Mouse (Mus musculus): ENCODE measurements at regions not wholly inside any gene's neighbourhood (a gene's known extent, or its start where the extent isn't known, plus 50 kb on each side); places are given as distances from the start of the nearest gene placed in this dataset.

DNA sequence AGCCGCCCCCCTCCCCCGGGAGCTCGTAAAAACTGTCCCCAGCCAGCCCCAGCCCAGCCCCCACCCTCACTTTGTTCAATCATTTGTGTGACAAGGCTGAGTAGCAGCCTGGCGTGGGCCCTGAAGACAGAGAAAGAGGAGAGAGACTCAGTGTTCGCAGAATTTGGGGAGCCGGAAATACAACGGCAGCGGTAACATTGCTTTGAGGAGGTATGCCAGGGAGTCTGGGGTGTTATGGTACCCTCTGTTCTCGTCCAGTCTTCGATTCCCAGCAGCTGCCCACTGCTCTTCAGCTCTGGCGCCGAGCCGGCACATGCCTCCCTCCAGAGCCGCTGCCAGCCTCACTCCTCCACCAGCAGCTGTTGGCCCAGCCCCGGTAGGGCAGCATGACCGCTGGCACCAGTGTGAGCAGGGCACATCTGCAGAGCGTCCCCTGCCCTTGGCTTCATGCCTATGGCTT is 156.2 kb upstream of the Cdyl start:
- DNase-seq (no peak), ATAC-seq (no peak)
- no peaks in the 10 kb centered on the region for H3K4me1 ChIP-seq (ENCODE audit: insufficient read depth)
- H3K4me2 ChIP-seq (ENCODE audit: low read depth, low read length) = no peak overlapping the region
- no peak overlapping the region for H3K4me3 ChIP-seq (ENCODE audit: low read depth, low read length)
- no peaks in the 10 kb centered on the region for H3K9me3 ChIP-seq (ENCODE audit: low read length)
- no peak overlapping the region for H3K27ac ChIP-seq (ENCODE audit: low read depth)
- TF ChIP-seq CTCF (IDR thresholded peaks at IDR 0.05; ENCODE audit: low read depth) (no peak), EP300 (IDR thresholded peaks at IDR 0.05; ENCODE audit: low read depth) (no peak)
- H3K9ac ChIP-seq (replicated peaks) = no peak overlapping the region
- no peaks in the 10 kb centered on the region for H3K36me3 ChIP-seq (replicated peaks; ENCODE audit: insufficient read depth, low read length)
- H3K27me3 ChIP-seq (ENCODE audit: insufficient read depth, low read length) = no peaks in the 10 kb centered on the region
- 81% methylated on average over 17 of the region's 17 CpGs for WGBS (ENCODE audit: insufficient replicate concordance)

DNA sequence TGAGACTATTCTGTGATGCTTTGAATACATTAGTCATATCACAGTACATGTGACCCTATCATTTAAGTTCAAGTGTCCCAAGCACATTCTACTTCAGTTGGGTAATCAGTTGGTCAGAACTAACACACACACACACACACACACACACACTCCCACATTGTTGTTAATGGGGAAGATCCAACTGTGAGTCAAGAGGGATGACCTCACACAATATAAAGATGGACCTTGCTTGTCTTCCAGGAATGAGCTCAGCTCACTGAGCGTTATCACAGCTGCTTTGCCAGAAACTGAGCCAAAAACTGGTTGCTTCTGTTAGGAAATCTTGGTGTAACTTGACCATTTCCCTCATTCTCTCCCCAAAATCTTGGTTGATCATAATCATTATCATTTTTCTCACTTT is 152.4 kb upstream of the Cdyl start:
- Histone ChIP-seq H3K9ac (replicated peaks) (no peak overlapping the region), H3K4me2 (ENCODE audit: low read depth, low read length) (no peak overlapping the region), H3K9me3 (ENCODE audit: low read length) (no peaks in the 10 kb centered on the region), H3K36me3 (replicated peaks; ENCODE audit: insufficient read depth, low read length) (no peaks in the 10 kb centered on the region), H3K27ac (ENCODE audit: low read depth) (no peak overlapping the region), H3K4me3 (ENCODE audit: low read depth, low read length) (no peak overlapping the region), H3K27me3 (ENCODE audit: insufficient read depth, low read length) (no peaks in the 10 kb centered on the region), H3K4me1 (ENCODE audit: insufficient read depth) (no peaks in the 10 kb centered on the region)
- TF ChIP-seq CTCF (IDR thresholded peaks at IDR 0.05; ENCODE audit: low read depth) (no peak), EP300 (IDR thresholded peaks at IDR 0.05; ENCODE audit: low read depth) (no peak)
- ATAC-seq = no peak
- no peak for DNase-seq
- WGBS (ENCODE audit: insufficient replicate concordance) = 74% methylated on average over 1 of the region's 1 CpGs

GRCm38 (mm10) chr13:35512029-35512507 is 147.6 kb upstream of the Cdyl start:
- TF ChIP-seq CTCF (IDR thresholded peaks at IDR 0.05; ENCODE audit: low read depth) (no peak), EP300 (IDR thresholded peaks at IDR 0.05; ENCODE audit: low read depth) (no peak)
- H3K27me3 ChIP-seq (ENCODE audit: insufficient read depth, low read length) = no peaks in the 10 kb centered on the region
- H3K9ac ChIP-seq (replicated peaks) = no peak overlapping the region
- 49% methylated on average over 8 of the region's 8 CpGs for WGBS (ENCODE audit: insufficient replicate concordance)
- H3K9me3 ChIP-seq (ENCODE audit: low read length) = no peaks in the 10 kb centered on the region
- DNase-seq (no peak), ATAC-seq (no peak)
- no peak overlapping the region for H3K4me3 ChIP-seq (ENCODE audit: low read depth, low read length)
- H3K4me2 ChIP-seq (ENCODE audit: low read depth, low read length) = no peak overlapping the region
- no peaks in the 10 kb centered on the region for H3K36me3 ChIP-seq (replicated peaks; ENCODE audit: insufficient read depth, low read length)
- no peak overlapping the region for H3K27ac ChIP-seq (ENCODE audit: low read depth)
- no peaks in the 10 kb centered on the region for H3K4me1 ChIP-seq (ENCODE audit: insufficient read depth)

GRCm38 (mm10) chr13:35513120-35513519 is 146.5 kb upstream of the Cdyl start:
- Histone ChIP-seq H3K4me2 (ENCODE audit: low read depth, low read length) (no peak overlapping the region), H3K36me3 (replicated peaks; ENCODE audit: insufficient read depth, low read length) (no peaks in the 10 kb centered on the region), H3K9me3 (ENCODE audit: low read length) (no peaks in the 10 kb centered on the region), H3K4me3 (ENCODE audit: low read depth, low read length) (no peak overlapping the region), H3K27ac (ENCODE audit: low read depth) (no peak overlapping the region), H3K4me1 (ENCODE audit: insufficient read depth) (no peaks in the 10 kb centered on the region), H3K9ac (replicated peaks) (no peak overlapping the region), H3K27me3 (ENCODE audit: insufficient read depth, low read length) (no peaks in the 10 kb centered on the region)
- ATAC-seq = no peak
- DNase-seq = no peak
- TF ChIP-seq EP300 (IDR thresholded peaks at IDR 0.05; ENCODE audit: low read depth) = no peak
- no peak for TF ChIP-seq CTCF (IDR thresholded peaks at IDR 0.05; ENCODE audit: low read depth)
- 64% methylated on average over 8 of the region's 8 CpGs for WGBS (ENCODE audit: insufficient replicate concordance)

DNA sequence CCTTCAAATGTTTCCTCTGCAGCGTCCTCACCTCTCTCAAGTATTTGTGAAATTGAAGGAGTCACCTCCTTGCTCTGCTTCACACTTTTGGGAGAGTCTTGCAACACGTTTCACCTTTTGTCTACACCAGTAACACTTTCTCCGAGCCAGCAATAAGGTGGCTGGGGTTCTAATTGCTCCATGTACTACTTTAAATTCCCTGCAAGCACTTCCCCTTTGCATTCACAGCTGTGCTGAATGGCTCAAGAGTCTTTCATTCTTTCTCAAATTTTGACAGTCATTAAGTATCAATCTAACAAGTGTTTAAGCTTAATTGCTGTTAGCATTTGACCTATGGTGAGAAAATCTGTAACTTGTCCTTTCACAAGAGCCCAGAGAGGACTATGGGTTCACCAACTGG is 144.3 kb upstream of the Cdyl start:
- 49% methylated on average over 3 of the region's 3 CpGs for WGBS (ENCODE audit: insufficient replicate concordance)
- Histone ChIP-seq H3K4me2 (ENCODE audit: low read depth, low read length) (no peak overlapping the region), H3K27ac (ENCODE audit: low read depth) (no peak overlapping the region), H3K9ac (replicated peaks) (no peak overlapping the region), H3K27me3 (ENCODE audit: insufficient read depth, low read length) (no peaks in the 10 kb centered on the region), H3K4me3 (ENCODE audit: low read depth, low read length) (no peak overlapping the region), H3K36me3 (replicated peaks; ENCODE audit: insufficient read depth, low read length) (no peaks in the 10 kb centered on the region), H3K9me3 (ENCODE audit: low read length) (no peaks in the 10 kb centered on the region), H3K4me1 (ENCODE audit: insufficient read depth) (no peaks in the 10 kb centered on the region)
- no peak for TF ChIP-seq CTCF (IDR thresholded peaks at IDR 0.05; ENCODE audit: low read depth)
- TF ChIP-seq EP300 (IDR thresholded peaks at IDR 0.05; ENCODE audit: low read depth) = no peak
- DNase-seq (no peak), ATAC-seq (no peak)

GRCm38 (mm10) chr13:35517692-35518091 is 141.9 kb upstream of the Cdyl start:
- Histone ChIP-seq H3K36me3 (replicated peaks; ENCODE audit: insufficient read depth, low read length) (no peaks in the 10 kb centered on the region), H3K27ac (ENCODE audit: low read depth) (no peak overlapping the region), H3K27me3 (ENCODE audit: insufficient read depth, low read length) (no peaks in the 10 kb centered on the region), H3K4me1 (ENCODE audit: insufficient read depth) (no peaks in the 10 kb centered on the region), H3K9me3 (ENCODE audit: low read length) (no peaks in the 10 kb centered on the region), H3K4me3 (ENCODE audit: low read depth, low read length) (no peak overlapping the region), H3K4me2 (ENCODE audit: low read depth, low read length) (no peak overlapping the region), H3K9ac (replicated peaks) (no peak overlapping the region)
- no peak for TF ChIP-seq CTCF (IDR thresholded peaks at IDR 0.05; ENCODE audit: low read depth)
- no peak for TF ChIP-seq EP300 (IDR thresholded peaks at IDR 0.05; ENCODE audit: low read depth)
- DNase-seq (no peak), ATAC-seq (no peak)
- WGBS (ENCODE audit: insufficient replicate concordance) = 89% methylated on average over 3 of the region's 3 CpGs

DNA sequence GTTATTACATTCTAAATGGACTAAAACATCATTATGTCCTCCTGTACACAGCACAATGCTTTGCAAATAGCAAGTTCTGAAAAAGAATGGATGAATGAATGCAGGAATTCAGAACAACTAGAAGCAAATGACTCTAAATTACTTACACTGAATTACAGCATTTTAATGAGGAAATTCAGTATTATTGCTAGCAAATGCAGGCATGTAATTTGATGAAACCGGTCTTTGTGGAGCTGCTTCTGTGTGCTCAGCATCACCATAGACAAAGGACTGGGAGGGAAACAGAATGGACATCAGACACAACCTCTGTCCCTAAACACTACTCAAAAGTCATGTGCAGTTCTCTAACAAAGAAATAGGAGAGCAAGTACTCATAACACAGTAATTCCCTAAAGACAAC is 137.4 kb upstream of the Cdyl start:
- WGBS (ENCODE audit: insufficient replicate concordance) = 74% methylated on average over 1 of the region's 1 CpGs
- TF ChIP-seq EP300 (IDR thresholded peaks at IDR 0.05; ENCODE audit: low read depth) = no peak
- no peak for TF ChIP-seq CTCF (IDR thresholded peaks at IDR 0.05; ENCODE audit: low read depth)
- DNase-seq (no peak), ATAC-seq (no peak)
- Histone ChIP-seq H3K36me3 (replicated peaks; ENCODE audit: insufficient read depth, low read length) (no peaks in the 10 kb centered on the region), H3K27ac (ENCODE audit: low read depth) (no peak overlapping the region), H3K9ac (replicated peaks) (no peak overlapping the region), H3K27me3 (ENCODE audit: insufficient read depth, low read length) (no peaks in the 10 kb centered on the region), H3K9me3 (ENCODE audit: low read length) (no peaks in the 10 kb centered on the region), H3K4me3 (ENCODE audit: low read depth, low read length) (no peak overlapping the region), H3K4me2 (ENCODE audit: low read depth, low read length) (no peak overlapping the region), H3K4me1 (ENCODE audit: insufficient read depth) (no peaks in the 10 kb centered on the region)
